Comparison of ENCODE assay signal across 12 mouse cellular contexts in genomic region chr4:35845140-35845539, GRCm38 (mm10).
A peak's percentile ranks its signal among the peaks of the same experiment; 100 is the strongest.
DNase-seq lines count a peak whose midpoint lies in the region; ATAC-seq and TF ChIP-seq lines count a peak whose summit lies in the region.
"Had no signal": no experiment of that assay in that cellular context is flagged by ENCODE, and none has a peak within 500 bp of the region (broad histone marks: within the 10 kb centered on the region; RNA-seq: fewer than 3 reads in every experiment).

No protein-coding gene starts in this region.

- peak; percentile 95 for ATAC-seq in forebrain, embryonic 13.5 days
- peak; percentile 95 for ATAC-seq in neural tube, embryonic 14.5 days (ENCODE audit: low read depth)
- ATAC-seq in liver, postnatal 0 days, result no peak

- peaks cover 12% of the 10 kb centered on the region; the same call in 1 of the 2 replicates for H3K27me3 ChIP-seq in forebrain, embryonic 13.5 days
- no peaks in the 10 kb centered on the region for H3K27me3 ChIP-seq in neural tube, embryonic 14.5 days (ENCODE audit: control insufficient read depth, insufficient read depth, low read length)
- H3K27me3 ChIP-seq in liver, postnatal 0 days (ENCODE audit: insufficient read depth, low read length), result no peaks in the 10 kb centered on the region
- H3K27me3 ChIP-seq: CH12.LX had no signal

- 0 out of 2 replicates have a peak overlapping the region, but pooled peaks have one; percentile 39 for H3K9ac ChIP-seq in forebrain, embryonic 13.5 days
- no peak overlapping the region for H3K9ac ChIP-seq in neural tube, embryonic 14.5 days (replicated peaks; ENCODE audit: low read depth, low read length)
- H3K9ac ChIP-seq in liver, postnatal 0 days (replicated peaks), result no peak overlapping the region

- no peak for TF ChIP-seq EP300 in liver, postnatal 0 days (IDR thresholded peaks at IDR 0.05; ENCODE audit: low read depth)

- peak; percentile 18 for DNase-seq in embryo, embryonic 11 days
- DNase-seq in embryo, embryonic 9.5 days (ENCODE audit: extremely low spot score), result no peak
- peak; percentile 54 to 59 for DNase-seq in layer of hippocampus, postnatal 14 days (ENCODE audit: low spot score in 2 of 2)
- DNase-seq in liver, postnatal 0 days, result no peak
- DNase-seq in heart, postnatal 14 days, result no peak
- DNase-seq in spleen, postnatal 36 days (ENCODE audit: low spot score in 2 of 2), result no peak
- DNase-seq: adrenal gland, adult 2 months; lung, postnatal 4 days had no signal

- peak overlapping the region; percentile 73 for H3K27ac ChIP-seq in forebrain, embryonic 13.5 days
- peak overlapping the region; percentile 75 for H3K27ac ChIP-seq in neural tube, embryonic 14.5 days (ENCODE audit: low read depth, low read length)
- no peak overlapping the region for H3K27ac ChIP-seq in liver, postnatal 0 days (ENCODE audit: low read depth)
- H3K27ac ChIP-seq: kidney, postnatal 0 days had no signal

- peaks cover 25% of the 10 kb centered on the region for H3K4me1 ChIP-seq in forebrain, embryonic 13.5 days
- peaks cover 2% of the 10 kb centered on the region; the same call in 1 of the 2 replicates for H3K4me1 ChIP-seq in neural tube, embryonic 14.5 days (ENCODE audit: control insufficient read depth, insufficient read depth, low read length)
- no peaks in the 10 kb centered on the region for H3K4me1 ChIP-seq in liver, postnatal 0 days (ENCODE audit: insufficient read depth)

- 8% methylated on average over 7 of the region's 7 CpGs for WGBS in forebrain, embryonic 13.5 days
- 27% methylated on average over 7 of the region's 7 CpGs for WGBS in neural tube, embryonic 14.5 days
- WGBS in liver, postnatal 0 days (ENCODE audit: insufficient replicate concordance), result 77% methylated on average over 7 of the region's 7 CpGs

- H3K4me3 ChIP-seq in forebrain, embryonic 13.5 days, result peak overlapping the region; percentile 25
- H3K4me3 ChIP-seq in neural tube, embryonic 14.5 days (ENCODE audit: low read depth, low read length), result no peak overlapping the region
- H3K4me3 ChIP-seq in liver, postnatal 0 days (ENCODE audit: low read depth, low read length), result no peak overlapping the region

- H3K36me3 ChIP-seq in forebrain, embryonic 13.5 days (ENCODE audit: poor library complexity, severe bottlenecking), result no peaks in the 10 kb centered on the region
- H3K36me3 ChIP-seq in neural tube, embryonic 14.5 days (ENCODE audit: control insufficient read depth, insufficient read depth, low read length), result no peaks in the 10 kb centered on the region
- H3K36me3 ChIP-seq in liver, postnatal 0 days (replicated peaks; ENCODE audit: insufficient read depth, low read length), result no peaks in the 10 kb centered on the region

- no peaks in the 10 kb centered on the region for H3K9me3 ChIP-seq in forebrain, embryonic 13.5 days (replicated peaks)
- no peaks in the 10 kb centered on the region for H3K9me3 ChIP-seq in neural tube, embryonic 14.5 days (ENCODE audit: control insufficient read depth, low read length)
- no peaks in the 10 kb centered on the region for H3K9me3 ChIP-seq in liver, postnatal 0 days (ENCODE audit: low read length)

- no peak for TF ChIP-seq CTCF in liver, postnatal 0 days (IDR thresholded peaks at IDR 0.05; ENCODE audit: low read depth)

- H3K4me2 ChIP-seq in forebrain, embryonic 13.5 days, result peak overlapping the region; percentile 52
- peak overlapping the region; percentile 26; the same call in 1 of the 2 replicates for H3K4me2 ChIP-seq in neural tube, embryonic 14.5 days (ENCODE audit: low read depth, low read length)
- H3K4me2 ChIP-seq in liver, postnatal 0 days (ENCODE audit: low read depth, low read length), result no peak overlapping the region

- intact Hi-C loops in heart, postnatal 14 days (cut with DNase I), result no loop called here

Comparison
In these comparisons a context has a peak if more than half of its experiments do, and no peak if none do; other contexts are left out.
1. DNase-seq: peak in embryo, embryonic 11 days (single experiment) and layer of hippocampus, postnatal 14 days (2 of 2); none in embryo, embryonic 9.5 days (single experiment), liver, postnatal 0 days (single experiment), heart, postnatal 14 days (0 of 2) and spleen, postnatal 36 days (0 of 2).